Mouse (Mus musculus): ENCODE data around the gene Add1. TPM values are rescaled to one million over a fixed set of nuclear protein-coding genes. Genes with fewer than 3 reads are reported as not detected.

Add1 gene
- polyA plus RNA-seq, 1 experiment from 2014 or later: 217 TPM

DNA sequence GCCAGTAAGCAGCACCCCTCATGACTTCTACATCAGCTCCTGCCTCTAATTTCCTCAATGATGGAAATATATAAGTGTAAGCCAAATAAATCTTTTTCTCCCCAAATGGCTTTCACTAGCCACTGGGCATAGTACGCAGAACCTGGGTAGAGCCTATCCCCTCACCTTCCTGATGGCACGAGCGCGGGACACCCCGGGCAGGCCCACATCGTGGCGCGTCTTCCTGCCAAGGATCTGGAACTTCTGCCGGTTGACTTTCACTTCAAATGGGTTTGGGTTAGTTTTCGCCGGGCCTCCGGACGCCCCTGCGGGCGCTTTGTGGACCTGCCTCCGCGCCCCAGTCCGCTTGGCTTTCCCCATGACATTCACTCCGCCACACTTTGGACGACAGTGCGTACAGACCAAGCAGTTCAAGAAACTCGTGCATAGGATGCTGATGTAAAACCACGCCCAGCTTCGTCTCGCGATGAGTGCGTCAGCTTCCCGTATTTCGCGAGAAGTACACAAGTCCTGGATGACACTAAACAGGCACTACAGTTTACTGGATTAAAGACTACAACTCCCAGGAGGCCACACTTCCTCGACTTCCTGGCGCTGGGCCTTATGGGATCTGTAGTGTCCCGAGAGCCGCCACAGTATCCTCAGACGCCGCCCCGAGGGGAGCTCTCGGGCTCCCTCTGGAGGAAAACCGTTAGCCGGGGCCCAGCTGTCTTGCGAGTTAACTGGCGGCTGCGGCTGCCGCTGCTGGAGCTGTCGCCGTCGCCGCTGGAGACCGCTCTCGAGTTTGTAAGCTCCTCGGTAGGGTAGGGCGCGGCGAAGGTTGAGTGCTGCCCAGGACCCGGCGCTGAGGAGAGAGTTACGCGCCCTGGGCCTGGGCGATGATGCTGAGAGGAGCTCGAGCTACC lies 86.5 kb downstream of the Add1 start, which contains the start of the genes Nop14 and Grk4:
Gene Nop14, minus strand, starts transcription at position 463 of the 905 bp plus-strand sequence.
Gene Grk4, plus strand, starts transcription at position 694 of the 905 bp plus-strand sequence.
- H3K9me3 ChIP-seq (ENCODE audit: low read length): no peaks in the 10 kb centered on the region
- peak within 1 kb of the TSS; percentile 74 for H3K4me2 ChIP-seq (replicated peaks; ENCODE audit: low read depth, low read length)
- H3K27ac ChIP-seq (ENCODE audit: low read length): peak within 1 kb of the TSS; percentile 87
- H3K36me3 ChIP-seq (ENCODE audit: insufficient read depth, low read length): peaks cover 19% of the 10 kb centered on the region
- H3K4me1 ChIP-seq (ENCODE audit: insufficient read depth, low read length): peaks cover 9% of the 10 kb centered on the region
- H3K4me3 ChIP-seq (ENCODE audit: low read length): peak within 1 kb of the TSS; percentile 65
- under 1% methylated on average over 60 of the region's 60 CpGs for WGBS
- peak within 1 kb of the TSS; percentile 72 for H3K9ac ChIP-seq (replicated peaks; ENCODE audit: low read length)
- no peaks in the 10 kb centered on the region for H3K27me3 ChIP-seq (ENCODE audit: insufficient read depth, low read length)
- ATAC-seq (ENCODE audit: low FRiP score, low TSS enrichment): peak; percentile 100

DNA sequence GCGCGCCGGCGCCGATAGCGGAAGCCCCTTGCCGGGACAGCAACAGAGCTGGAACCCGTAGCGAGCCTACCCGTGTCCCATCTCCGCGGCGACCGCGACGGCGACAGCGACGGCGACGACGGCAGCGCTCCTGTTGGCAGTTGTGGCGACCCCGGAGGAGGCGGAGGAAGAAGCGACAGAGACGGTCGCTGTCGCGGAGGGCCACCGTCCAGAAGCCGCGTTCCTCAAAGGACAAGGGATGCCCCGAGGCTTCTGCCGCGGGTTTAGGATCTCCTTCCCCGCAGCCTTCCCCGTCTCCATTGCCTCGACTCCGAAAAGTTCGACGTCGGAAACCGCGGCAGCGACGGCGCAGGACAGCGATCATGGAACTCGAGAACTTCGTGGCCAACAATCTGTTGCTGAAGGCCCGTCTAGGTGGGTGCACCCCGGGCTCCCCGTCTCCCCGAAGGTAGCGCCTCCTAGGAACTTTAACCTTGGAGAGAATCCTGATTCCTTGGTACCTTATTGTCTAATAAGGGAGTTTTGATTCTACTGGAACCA lies 87.2 kb downstream of the Add1 start:
- Histone ChIP-seq H3K9ac (replicated peaks; ENCODE audit: low read length) (peak overlapping the region; percentile 72), H3K4me2 (replicated peaks; ENCODE audit: low read depth, low read length) (peak overlapping the region; percentile 74), H3K36me3 (ENCODE audit: insufficient read depth, low read length) (peaks cover 12% of the 10 kb centered on the region), H3K27ac (ENCODE audit: low read length) (peak overlapping the region; percentile 87), H3K4me3 (ENCODE audit: low read length) (peak overlapping the region; percentile 65), H3K27me3 (ENCODE audit: insufficient read depth, low read length) (no peaks in the 10 kb centered on the region), H3K4me1 (ENCODE audit: insufficient read depth, low read length) (peaks cover 9% of the 10 kb centered on the region), H3K9me3 (ENCODE audit: low read length) (no peaks in the 10 kb centered on the region)
- no peak for ATAC-seq (ENCODE audit: low FRiP score, low TSS enrichment)
- under 1% methylated on average over 57 of the region's 57 CpGs for WGBS

DNA sequence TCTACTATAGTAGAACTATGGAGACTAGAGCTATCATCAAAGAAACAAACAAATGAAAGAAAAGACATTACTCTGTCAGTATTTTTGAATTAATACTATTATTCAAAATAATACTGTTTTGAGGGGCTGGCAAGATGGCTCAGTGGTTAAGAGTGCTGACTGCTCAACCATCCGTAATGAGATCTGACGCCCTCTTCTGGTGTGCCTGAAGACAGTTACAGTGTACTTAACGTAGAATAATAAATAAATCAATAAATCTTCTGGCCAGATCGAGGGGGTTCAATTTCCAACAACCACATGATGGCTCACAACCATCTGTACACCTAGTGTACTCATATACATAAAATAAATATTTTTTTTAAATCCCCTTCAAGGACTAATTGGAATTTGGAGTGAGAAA lies 88.4 kb downstream of the Add1 start:
- H3K4me3 ChIP-seq (ENCODE audit: low read length): no peak overlapping the region; the same call in 1 of the 2 replicates

DNA sequence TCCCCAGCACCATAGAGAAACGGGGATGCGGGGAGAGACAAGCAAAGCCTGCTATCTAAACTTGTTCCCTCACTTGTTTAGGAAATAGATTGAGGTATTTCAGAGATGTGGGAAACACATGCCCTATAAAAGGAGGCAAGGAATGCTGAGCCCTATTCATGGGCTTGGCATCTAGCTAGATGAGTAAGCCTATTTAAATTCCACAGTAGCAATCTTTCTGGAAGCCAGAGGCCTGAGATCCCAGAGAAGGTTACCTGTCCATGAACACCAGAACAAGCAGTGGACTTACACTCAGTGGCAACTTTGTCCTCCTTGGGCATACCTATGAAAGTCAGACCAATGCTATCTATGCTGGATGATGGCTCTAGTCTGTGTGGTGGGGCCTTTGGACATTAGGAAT lies 89.8 kb downstream of the Add1 start:
- H3K9ac ChIP-seq (replicated peaks; ENCODE audit: low read length): no peak overlapping the region
- no peak for ATAC-seq (ENCODE audit: low FRiP score, low TSS enrichment)
- no peaks in the 10 kb centered on the region for H3K36me3 ChIP-seq (ENCODE audit: insufficient read depth, low read length)
- H3K9me3 ChIP-seq (ENCODE audit: low read length): no peaks in the 10 kb centered on the region
- H3K4me3 ChIP-seq (ENCODE audit: low read length): no peak overlapping the region
- peaks cover 9% of the 10 kb centered on the region for H3K4me1 ChIP-seq (ENCODE audit: insufficient read depth, low read length)
- no peaks in the 10 kb centered on the region for H3K27me3 ChIP-seq (ENCODE audit: insufficient read depth, low read length)
- H3K27ac ChIP-seq (ENCODE audit: low read length): no peak overlapping the region
- WGBS: 96% methylated on average over 2 of the region's 2 CpGs
- no peak overlapping the region for H3K4me2 ChIP-seq (replicated peaks; ENCODE audit: low read depth, low read length)

More for the DNA sequence above, 88.4 kb downstream of the Add1 start:
- H3K9me3 ChIP-seq (ENCODE audit: low read length): no peaks in the 10 kb centered on the region
- H3K27ac ChIP-seq (ENCODE audit: low read length): no peak overlapping the region
- H3K4me1 ChIP-seq (ENCODE audit: insufficient read depth, low read length): peaks cover 9% of the 10 kb centered on the region
- H3K36me3 ChIP-seq (ENCODE audit: insufficient read depth, low read length): peaks cover 5% of the 10 kb centered on the region
- no peaks in the 10 kb centered on the region for H3K27me3 ChIP-seq (ENCODE audit: insufficient read depth, low read length)
- no peak overlapping the region for H3K9ac ChIP-seq (replicated peaks; ENCODE audit: low read length)
- ATAC-seq (ENCODE audit: low FRiP score, low TSS enrichment): no peak
- H3K4me2 ChIP-seq (replicated peaks; ENCODE audit: low read depth, low read length): no peak overlapping the region
- 74% methylated on average over 4 of the region's 4 CpGs for WGBS

DNA sequence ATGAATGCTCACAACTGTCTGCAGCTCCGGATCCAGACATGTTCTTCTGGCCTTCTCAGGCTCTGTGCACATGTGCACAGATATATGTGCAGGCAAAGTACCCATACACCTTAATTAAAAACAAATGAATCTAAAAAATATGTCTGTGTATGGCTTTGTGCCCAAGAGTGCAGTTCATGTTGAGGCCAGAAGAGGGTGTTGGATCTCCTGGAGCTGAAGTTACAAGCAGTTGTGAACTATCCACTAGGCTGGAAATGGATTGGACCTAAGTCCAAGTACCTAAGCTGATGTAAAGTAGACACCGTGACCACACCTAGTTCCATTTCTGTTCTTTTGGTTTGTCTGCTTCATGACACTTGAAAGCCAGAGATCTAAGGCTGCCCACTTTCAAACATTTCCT lies 96.0 kb downstream of the Add1 start:
- H3K4me2 ChIP-seq (replicated peaks; ENCODE audit: low read depth, low read length): no peak overlapping the region
- H3K4me1 ChIP-seq (ENCODE audit: insufficient read depth, low read length): no peaks in the 10 kb centered on the region
- WGBS: 82% methylated on average over 2 of the region's 2 CpGs
- no peaks in the 10 kb centered on the region for H3K9me3 ChIP-seq (ENCODE audit: low read length)
- H3K9ac ChIP-seq (replicated peaks; ENCODE audit: low read length): no peak overlapping the region
- 0 out of 2 replicates have a peak, but pooled peaks cover 3% of the 10 kb centered on the region for H3K36me3 ChIP-seq (ENCODE audit: insufficient read depth, low read length)
- no peak overlapping the region for H3K27ac ChIP-seq (ENCODE audit: low read length)
- H3K27me3 ChIP-seq (ENCODE audit: insufficient read depth, low read length): no peaks in the 10 kb centered on the region
- ATAC-seq (ENCODE audit: low FRiP score, low TSS enrichment): no peak
- no peak overlapping the region for H3K4me3 ChIP-seq (ENCODE audit: low read length)

DNA sequence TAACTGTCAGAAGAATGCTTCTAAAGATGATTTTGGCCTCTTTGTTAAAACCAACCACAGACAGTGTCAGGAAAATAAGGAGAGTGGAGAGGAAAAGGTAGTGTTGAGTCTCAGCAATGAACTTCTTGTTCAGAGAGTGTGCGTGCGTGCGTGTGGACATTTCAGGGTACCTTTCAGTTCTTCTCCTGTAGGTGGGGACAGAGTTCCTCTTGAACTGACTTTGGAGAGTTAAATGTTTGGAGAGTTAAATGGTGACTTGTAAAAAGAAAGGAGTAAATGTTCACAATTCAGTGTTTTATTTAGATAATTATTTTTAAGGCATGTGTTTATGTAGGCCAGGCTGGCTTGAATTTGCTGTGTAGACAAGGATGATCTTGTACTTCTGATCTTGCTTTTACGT lies 96.8 kb downstream of the Add1 start:
- H3K4me2 ChIP-seq (replicated peaks; ENCODE audit: low read depth, low read length): no peak overlapping the region
- WGBS: 90% methylated on average over 4 of the region's 4 CpGs
- H3K27ac ChIP-seq (ENCODE audit: low read length): no peak overlapping the region
- H3K9me3 ChIP-seq (ENCODE audit: low read length): no peaks in the 10 kb centered on the region
- no peak overlapping the region for H3K4me3 ChIP-seq (ENCODE audit: low read length)
- no peaks in the 10 kb centered on the region for H3K27me3 ChIP-seq (ENCODE audit: insufficient read depth, low read length)
- H3K9ac ChIP-seq (replicated peaks; ENCODE audit: low read length): no peak overlapping the region
- ATAC-seq (ENCODE audit: low FRiP score, low TSS enrichment): no peak
- 0 out of 2 replicates have a peak, but pooled peaks cover 3% of the 10 kb centered on the region for H3K36me3 ChIP-seq (ENCODE audit: insufficient read depth, low read length)
- no peaks in the 10 kb centered on the region for H3K4me1 ChIP-seq (ENCODE audit: insufficient read depth, low read length)

Small RNA genes within 50 kb of the gene (microRNA-seq; reads per million reads assigned to microRNA genes)
- gene Mir7036b: not detected

Other genes starting within 250 kb of the Add1 start
- gene Rnf4, start 237.4 kb upstream of the Add1 start, polyA plus RNA-seq (2015; fragmentation: Nextera tagmentation; extraction: Ambion mirVana): 192 and 196 TPM in 2 replicates
- gene Fam193a, start 203.7 kb upstream of the Add1 start, polyA plus RNA-seq (2015; fragmentation: Nextera tagmentation; extraction: Ambion mirVana): 10.1 and 11.4 TPM in 2 replicates
- gene Tnip2, start 59.7 kb upstream of the Add1 start, polyA plus RNA-seq (2015; fragmentation: Nextera tagmentation; extraction: Ambion mirVana): 22.6 and 25.0 TPM in 2 replicates
- gene Sh3bp2, start 47.8 kb upstream of the Add1 start, polyA plus RNA-seq (2015; fragmentation: Nextera tagmentation; extraction: Ambion mirVana): 5.6 and 9.5 TPM in 2 replicates
- gene Mfsd10, start 63.5 kb downstream of the Add1 start, polyA plus RNA-seq (2015; fragmentation: Nextera tagmentation; extraction: Ambion mirVana): 154 and 156 TPM in 2 replicates
- gene Nop14, start 86.5 kb downstream of the Add1 start, polyA plus RNA-seq (2015; fragmentation: Nextera tagmentation; extraction: Ambion mirVana): 24.5 and 24.8 TPM in 2 replicates
- 2.3 and 2.7 TPM in 2 replicates for gene Grk4, start 86.7 kb downstream of the Add1 start, polyA plus RNA-seq (2015; fragmentation: Nextera tagmentation; extraction: Ambion mirVana)
- 11.1 and 13.9 TPM in 2 replicates for gene Htt, start 188.1 kb downstream of the Add1 start, polyA plus RNA-seq (2015; fragmentation: Nextera tagmentation; extraction: Ambion mirVana)